In genomic region chr14:52118456-52118822, GRCm38 (mm10) we compare ENCODE assay signal across 8 mouse cellular contexts. TPM values are rescaled to one million over a fixed set of nuclear protein-coding genes. Genes with fewer than 3 reads are reported as not detected.
DNase-seq lines count a peak whose midpoint lies in the region; ATAC-seq and TF ChIP-seq lines count a peak whose summit lies in the region.

No protein-coding gene starts in this region.

- no peaks in the 10 kb centered on the region for H3K36me3 ChIP-seq in lung, embryonic 14.5 days (ENCODE audit: insufficient read depth)
- no peaks in the 10 kb centered on the region for H3K36me3 ChIP-seq in forebrain, embryonic 14.5 days (ENCODE audit: control insufficient read depth, insufficient read depth, low read length)
- H3K36me3 ChIP-seq in limb, embryonic 13.5 days = no peaks in the 10 kb centered on the region
- no peaks in the 10 kb centered on the region for H3K36me3 ChIP-seq in neural tube, embryonic 14.5 days (ENCODE audit: control insufficient read depth, insufficient read depth, low read length)

- H3K4me1 ChIP-seq in lung, embryonic 14.5 days (ENCODE audit: insufficient read depth) = peaks cover 4% of the 10 kb centered on the region; the same call in 1 of the 2 replicates
- H3K4me1 ChIP-seq in forebrain, embryonic 14.5 days (ENCODE audit: control insufficient read depth, insufficient read depth, low read length) = no peaks in the 10 kb centered on the region; the same call in 1 of the 2 replicates
- H3K4me1 ChIP-seq in limb, embryonic 13.5 days = 0 out of 2 replicates have a peak, but pooled peaks cover 3% of the 10 kb centered on the region
- 0 out of 2 replicates have a peak, but pooled peaks cover 5% of the 10 kb centered on the region for H3K4me1 ChIP-seq in neural tube, embryonic 14.5 days (ENCODE audit: control insufficient read depth, insufficient read depth, low read length)

- 0 out of 2 replicates have a peak overlapping the region, but pooled peaks have one; percentile 68 for H3K9ac ChIP-seq in lung, embryonic 14.5 days
- peak overlapping the region; percentile 81; the same call in 1 of the 2 replicates for H3K9ac ChIP-seq in forebrain, embryonic 14.5 days (ENCODE audit: low read length)
- H3K9ac ChIP-seq in limb, embryonic 13.5 days = peak overlapping the region; percentile 75; the same call in 1 of the 2 replicates
- H3K9ac ChIP-seq in neural tube, embryonic 14.5 days (replicated peaks; ENCODE audit: low read depth, low read length) = peak overlapping the region; percentile 74; the same call in 1 of the 2 replicates

- no peak for TF ChIP-seq CTCF in lung, embryonic 14.5 days (IDR thresholded peaks at IDR 0.05; ENCODE audit: low read depth)

- peak; percentile 26 for ATAC-seq in lung, embryonic 14.5 days (ENCODE audit: insufficient read depth)
- ATAC-seq in forebrain, embryonic 14.5 days = peak; percentile 49; the same call in 1 of the 2 replicates
- ATAC-seq in limb, embryonic 13.5 days (ENCODE audit: low FRiP score, low read depth) = peak; percentile 18; the same call in 1 of the 2 replicates
- peak; percentile 12; the same call in 1 of the 2 replicates for ATAC-seq in neural tube, embryonic 14.5 days (ENCODE audit: low read depth)
- no peak for ATAC-seq in activated CD4-positive, CD25-positive, alpha-beta regulatory T cell, adult 4 months

- peak overlapping the region; percentile 53 for H3K4me3 ChIP-seq in lung, embryonic 14.5 days (ENCODE audit: low read depth, low read length)
- peak overlapping the region; percentile 50; the same call in 1 of the 2 replicates for H3K4me3 ChIP-seq in forebrain, embryonic 14.5 days (ENCODE audit: low read depth, low read length)
- H3K4me3 ChIP-seq in limb, embryonic 13.5 days = peak overlapping the region; percentile 57
- H3K4me3 ChIP-seq in neural tube, embryonic 14.5 days (ENCODE audit: low read depth, low read length) = peak overlapping the region; percentile 47

- DNase-seq in lung, embryonic 14.5 days = peak; percentile 49
- DNase-seq in lung, adult 18-20 months = no peak
- DNase-seq in forebrain, embryonic 14.5 days (ENCODE audit: low spot score) = peak; percentile 35
- DNase-seq in lung, postnatal 4 days = no peak
- no peak for DNase-seq in thymus, postnatal 0 days (ENCODE audit: low spot score)

- peak overlapping the region; percentile 99 for H3K4me2 ChIP-seq in lung, embryonic 14.5 days
- H3K4me2 ChIP-seq in forebrain, embryonic 14.5 days (ENCODE audit: low read length) = peak overlapping the region; percentile 94
- H3K4me2 ChIP-seq in limb, embryonic 13.5 days (replicated peaks) = peak overlapping the region; percentile 90
- peak overlapping the region; percentile 66 for H3K4me2 ChIP-seq in neural tube, embryonic 14.5 days (ENCODE audit: low read depth, low read length)

- WGBS in lung, embryonic 14.5 days = 18% methylated on average over 8 of the region's 8 CpGs
- 21% methylated on average over 8 of the region's 8 CpGs for WGBS in forebrain, embryonic 14.5 days
- WGBS in limb, embryonic 13.5 days = 27% methylated on average over 8 of the region's 8 CpGs
- WGBS in neural tube, embryonic 14.5 days = 23% methylated on average over 8 of the region's 8 CpGs

- no peaks in the 10 kb centered on the region for H3K9me3 ChIP-seq in lung, embryonic 14.5 days (ENCODE audit: low read depth, low read length)
- H3K9me3 ChIP-seq in forebrain, embryonic 14.5 days (replicated peaks; ENCODE audit: control insufficient read depth, low read length) = no peaks in the 10 kb centered on the region
- H3K9me3 ChIP-seq in limb, embryonic 13.5 days = no peaks in the 10 kb centered on the region
- no peaks in the 10 kb centered on the region for H3K9me3 ChIP-seq in neural tube, embryonic 14.5 days (ENCODE audit: control insufficient read depth, low read length)

- H3K27me3 ChIP-seq in lung, embryonic 14.5 days (ENCODE audit: insufficient read depth, low read length) = no peaks in the 10 kb centered on the region
- 0 out of 2 replicates have a peak, but pooled peaks cover 2% of the 10 kb centered on the region for H3K27me3 ChIP-seq in forebrain, embryonic 14.5 days (replicated peaks; ENCODE audit: control insufficient read depth, insufficient read depth, low read length)
- H3K27me3 ChIP-seq in limb, embryonic 13.5 days = no peaks in the 10 kb centered on the region
- no peaks in the 10 kb centered on the region for H3K27me3 ChIP-seq in neural tube, embryonic 14.5 days (ENCODE audit: control insufficient read depth, insufficient read depth, low read length)

- H3K27ac ChIP-seq in lung, embryonic 14.5 days (ENCODE audit: low read depth) = peak overlapping the region; percentile 93
- H3K27ac ChIP-seq in forebrain, embryonic 14.5 days (ENCODE audit: low read depth, low read length) = no peak overlapping the region; the same call in 1 of the 2 replicates
- peak overlapping the region; percentile 80; the same call in 1 of the 2 replicates for H3K27ac ChIP-seq in limb, embryonic 13.5 days
- peak overlapping the region; percentile 69 for H3K27ac ChIP-seq in neural tube, embryonic 14.5 days (ENCODE audit: low read depth, low read length)

RNA-seq across cellular contexts. Expression of gene Rpgrip1, which starts 7.9 kb away (rescaled TPM):
- 76.1 TPM in 2 replicates for polyA plus RNA-seq in lung, embryonic 14.5 days (2014; fragmentation: Nextera tagmentation; extraction: Ambion mirVana)
- 49.2 and 52.3 TPM in 2 replicates for polyA plus RNA-seq in forebrain, embryonic 14.5 days (2014; fragmentation: Nextera tagmentation; extraction: Ambion mirVana)
- polyA plus RNA-seq in limb, embryonic 13.5 days (2015; fragmentation: Nextera tagmentation; extraction: Ambion mirVana) = 90.3 and 90.4 TPM in 2 replicates
- 42.0 and 47.5 TPM in 2 replicates for polyA plus RNA-seq in neural tube, embryonic 14.5 days (2014; fragmentation: Nextera tagmentation; extraction: Ambion mirVana)
- 10 to 100 TPM; 71.4 to 94.9 TPM for polyA plus RNA-seq in activated CD4-positive, CD25-positive, alpha-beta regulatory T cell, adult 4 months (2017; shearing (Covaris generic))
- polyA plus RNA-seq in thymus, postnatal 0 days (2015; fragmentation: Nextera tagmentation; extraction: Ambion mirVana) = 87.6 and 94.0 TPM in 2 replicates

RNA-seq across cellular contexts. Expression of gene Hnrnpc, which starts 14.6 kb away (rescaled TPM):
- polyA plus RNA-seq in lung, embryonic 14.5 days (2014; fragmentation: Nextera tagmentation; extraction: Ambion mirVana) = 673 and 695 TPM in 2 replicates
- 684 and 690 TPM in 2 replicates for polyA plus RNA-seq in forebrain, embryonic 14.5 days (2014; fragmentation: Nextera tagmentation; extraction: Ambion mirVana)
- 759 and 771 TPM in 2 replicates for polyA plus RNA-seq in limb, embryonic 13.5 days (2015; fragmentation: Nextera tagmentation; extraction: Ambion mirVana)
- polyA plus RNA-seq in neural tube, embryonic 14.5 days (2014; fragmentation: Nextera tagmentation; extraction: Ambion mirVana) = 432 and 490 TPM in 2 replicates
- 100 to 1,000 TPM; 414 to 423 TPM for polyA plus RNA-seq in activated CD4-positive, CD25-positive, alpha-beta regulatory T cell, adult 4 months (2017; shearing (Covaris generic))
- polyA plus RNA-seq in thymus, postnatal 0 days (2015; fragmentation: Nextera tagmentation; extraction: Ambion mirVana) = 536 and 645 TPM in 2 replicates

Comparison
In these comparisons a context has a peak if more than half of its experiments do, and no peak if none do; other contexts are left out.
1. DNase-seq: peak in lung, embryonic 14.5 days (single experiment) and forebrain, embryonic 14.5 days (single experiment); none in lung, adult 18-20 months (0 of 2), lung, postnatal 4 days (0 of 2) and thymus, postnatal 0 days (single experiment).
2. Peak in every context shown above with its lines, with median percentiles within 50 percentile points of each other: H3K4me2 ChIP-seq, H3K4me3 ChIP-seq and H3K9ac ChIP-seq.